ENCODE assay signal across 32 mouse cellular contexts in genomic region chr5:23464743-23465142, GRCm38 (mm10).
"Had no signal": no experiment of that assay in that cellular context is flagged by ENCODE, and none has a peak within 500 bp of the region (broad histone marks: within the 10 kb centered on the region; RNA-seq: fewer than 3 reads in every experiment).

No protein-coding gene starts in this region.

- H3K36me3 ChIP-seq: intestine, embryonic 15.5 days had no signal

- H3K4me1 ChIP-seq: heart, embryonic 10.5 days; heart, embryonic 12.5 days; heart, embryonic 15.5 days; hindbrain, embryonic 12.5 days; hindbrain, embryonic 13.5 days; intestine, embryonic 15.5 days had no signal

- H3K4me3 ChIP-seq: heart, embryonic 10.5 days; heart, embryonic 12.5 days; heart, embryonic 13.5 days; heart, embryonic 15.5 days; hindbrain, embryonic 12.5 days; hindbrain, embryonic 13.5 days; hindbrain, embryonic 15.5 days; intestine, embryonic 15.5 days; layer of hippocampus, adult 2 months; left cerebral cortex, adult 2 months had no signal

- H3K27me3 ChIP-seq: heart, embryonic 12.5 days; heart, embryonic 13.5 days; heart, embryonic 15.5 days; hindbrain, embryonic 12.5 days; hindbrain, embryonic 13.5 days; hindbrain, embryonic 15.5 days; intestine, embryonic 15.5 days had no signal

- ATAC-seq: hindbrain, embryonic 16.5 days; hindbrain, postnatal 0 days; intestine, embryonic 15.5 days; intestine, embryonic 16.5 days; intestine, postnatal 0 days had no signal

- H3K9me3 ChIP-seq: heart, embryonic 10.5 days; heart, embryonic 12.5 days; heart, embryonic 13.5 days; heart, embryonic 15.5 days; hindbrain, embryonic 12.5 days; hindbrain, embryonic 13.5 days; hindbrain, embryonic 15.5 days; intestine, embryonic 15.5 days had no signal

- DNase-seq: heart, postnatal 10 days; heart, postnatal 14 days; heart, postnatal 36 days; heart, postnatal 4 days; kidney, adult 11 months; kidney, adult 18-20 months; kidney, adult 8-10 months; kidney, adult 9 months; kidney, postnatal 10 days; kidney, postnatal 14 days; kidney, postnatal 25 days; kidney, postnatal 36 days; kidney, postnatal 4 days; layer of hippocampus, adult 9-11 months; layer of hippocampus, postnatal 36 days had no signal

- H3K9ac ChIP-seq: heart, embryonic 12.5 days; heart, embryonic 13.5 days; heart, embryonic 15.5 days; hindbrain, embryonic 12.5 days; hindbrain, embryonic 13.5 days; hindbrain, embryonic 14.5 days; hindbrain, embryonic 15.5 days; intestine, embryonic 15.5 days had no signal

- H3K4me2 ChIP-seq: heart, embryonic 11.5 days; heart, embryonic 12.5 days; heart, embryonic 13.5 days; heart, embryonic 15.5 days; hindbrain, embryonic 12.5 days; hindbrain, embryonic 13.5 days; hindbrain, embryonic 14.5 days; hindbrain, embryonic 15.5 days; intestine, embryonic 15.5 days had no signal

- H3K27ac ChIP-seq: heart, embryonic 10.5 days; heart, embryonic 15.5 days; hindbrain, embryonic 12.5 days; hindbrain, embryonic 13.5 days; hindbrain, embryonic 14.5 days; hindbrain, embryonic 15.5 days; hindbrain, postnatal 0 days; intestine, embryonic 15.5 days; kidney, postnatal 0 days; layer of hippocampus, adult 2 months; left cerebral cortex, adult 2 months had no signal
